8 mouse cellular contexts compared by ENCODE assay signal in genomic region chr2:32962875-32963220, GRCm38 (mm10). TPM values are rescaled to one million over a fixed set of nuclear protein-coding genes. Genes with fewer than 3 reads are reported as not detected.
DNase-seq lines count a peak whose midpoint lies in the region; ATAC-seq and TF ChIP-seq lines count a peak whose summit lies in the region.

No protein-coding gene starts in this region.

- peaks cover 5% of the 10 kb centered on the region; the same call in 1 of the 2 replicates for H3K79me2 ChIP-seq in liver, adult 2 months (ENCODE audit: control insufficient read depth, insufficient read depth, low read length)

- ATAC-seq in embryonic facial prominence, embryonic 11.5 days (replicated peaks; ENCODE audit: insufficient number of reproducible peaks, low FRiP score, low TSS enrichment, low read depth): no peak
- no peak for ATAC-seq in limb, embryonic 12.5 days (ENCODE audit: insufficient number of reproducible peaks, insufficient read depth, low FRiP score, low TSS enrichment, low read depth)
- no peak for ATAC-seq in stomach, embryonic 15.5 days (ENCODE audit: insufficient read depth, low FRiP score, low read depth)

- H3K4me3 ChIP-seq in liver, adult 2 months (ENCODE audit: insufficient read depth, low read depth, low read length): peak overlapping the region; percentile 89; the same call in 1 of the 2 replicates
- peak overlapping the region; percentile 92 for H3K4me3 ChIP-seq in embryonic facial prominence, embryonic 11.5 days (ENCODE audit: low read depth, low read length)
- H3K4me3 ChIP-seq in limb, embryonic 12.5 days (replicated peaks): peak overlapping the region; percentile 92
- peak overlapping the region; percentile 87 for H3K4me3 ChIP-seq in stomach, embryonic 15.5 days (replicated peaks)

- H3K27me3 ChIP-seq in liver, adult 2 months (ENCODE audit: control insufficient read depth, insufficient read depth, low read length): no peaks in the 10 kb centered on the region
- no peaks in the 10 kb centered on the region for H3K27me3 ChIP-seq in embryonic facial prominence, embryonic 11.5 days (ENCODE audit: control insufficient read depth, insufficient read depth, low read length)
- H3K27me3 ChIP-seq in limb, embryonic 12.5 days: no peaks in the 10 kb centered on the region
- H3K27me3 ChIP-seq in stomach, embryonic 15.5 days (replicated peaks): no peaks in the 10 kb centered on the region

- intact Hi-C loops in left cerebral cortex, postnatal 36 days (cut with DNase I): no loop called here

- WGBS in liver, adult 2 months: 20% methylated on average over 9 of the region's 9 CpGs
- 8% methylated on average over 9 of the region's 9 CpGs for WGBS in embryonic facial prominence, embryonic 11.5 days
- 7% methylated on average over 9 of the region's 9 CpGs for WGBS in limb, embryonic 12.5 days
- WGBS in stomach, embryonic 15.5 days: 4% methylated on average over 9 of the region's 9 CpGs

- TF ChIP-seq POLR2A in liver, adult 2 months (IDR thresholded peaks at IDR 0.05; ENCODE audit: extremely low read depth, insufficient read depth, low read length): no peak

- peak overlapping the region; percentile 87 for H3K4me2 ChIP-seq in embryonic facial prominence, embryonic 11.5 days (ENCODE audit: low read depth, low read length)
- H3K4me2 ChIP-seq in limb, embryonic 12.5 days: peak overlapping the region; percentile 96
- H3K4me2 ChIP-seq in stomach, embryonic 15.5 days: peak overlapping the region; percentile 69

- H3K27ac ChIP-seq in liver, adult 2 months (replicated peaks; ENCODE audit: insufficient read depth, low read depth, low read length): peak overlapping the region; percentile 33
- 0 out of 2 replicates have a peak overlapping the region, but pooled peaks have one; percentile 80 for H3K27ac ChIP-seq in embryonic facial prominence, embryonic 11.5 days (replicated peaks; ENCODE audit: low read depth, low read length)
- H3K27ac ChIP-seq in limb, embryonic 12.5 days: peak overlapping the region; percentile 92; the same call in 1 of the 2 replicates
- H3K27ac ChIP-seq in stomach, embryonic 15.5 days: peak overlapping the region; percentile 88

- peaks cover 10% of the 10 kb centered on the region for H3K36me3 ChIP-seq in liver, adult 2 months (ENCODE audit: control insufficient read depth, insufficient read depth, low read length)
- H3K36me3 ChIP-seq in embryonic facial prominence, embryonic 11.5 days (replicated peaks; ENCODE audit: control insufficient read depth, insufficient read depth, low read depth, low read length): peaks cover 10% of the 10 kb centered on the region
- peaks cover 28% of the 10 kb centered on the region for H3K36me3 ChIP-seq in limb, embryonic 12.5 days
- peaks cover 12% of the 10 kb centered on the region for H3K36me3 ChIP-seq in stomach, embryonic 15.5 days

- DNase-seq in liver, adult 2 months (ENCODE audit: extremely low read depth, low read depth, low spot score): no peak
- no peak for DNase-seq in liver
- DNase-seq in embryonic facial prominence, embryonic 11.5 days (ENCODE audit: low spot score): no peak
- no peak for DNase-seq in adrenal gland, postnatal 36 days
- DNase-seq in left cerebral cortex, postnatal 36 days (ENCODE audit: low spot score in 2 of 2): no peak
- no peak for DNase-seq in cerebellum, postnatal 25 days

- peaks cover 26% of the 10 kb centered on the region for H3K4me1 ChIP-seq in liver, adult 2 months (ENCODE audit: control insufficient read depth, insufficient read depth, low read length)
- H3K4me1 ChIP-seq in embryonic facial prominence, embryonic 11.5 days (ENCODE audit: control insufficient read depth, insufficient read depth, low read length): peaks cover 7% of the 10 kb centered on the region
- H3K4me1 ChIP-seq in limb, embryonic 12.5 days (replicated peaks): peaks cover 52% of the 10 kb centered on the region
- peaks cover 26% of the 10 kb centered on the region for H3K4me1 ChIP-seq in stomach, embryonic 15.5 days

- H3K9me3 ChIP-seq in embryonic facial prominence, embryonic 11.5 days (replicated peaks; ENCODE audit: control insufficient read depth, low read length): no peaks in the 10 kb centered on the region
- no peaks in the 10 kb centered on the region for H3K9me3 ChIP-seq in limb, embryonic 12.5 days
- H3K9me3 ChIP-seq in stomach, embryonic 15.5 days: no peaks in the 10 kb centered on the region

- TF ChIP-seq CTCF in liver, adult 2 months (IDR thresholded peaks at IDR 0.05; ENCODE audit: low read depth, low read length): no peak

- H3K9ac ChIP-seq in liver, adult 2 months (ENCODE audit: low read depth, low read length): peak overlapping the region; percentile 89
- peak overlapping the region; percentile 97 for H3K9ac ChIP-seq in embryonic facial prominence, embryonic 11.5 days (replicated peaks; ENCODE audit: low read length)
- peak overlapping the region; percentile 98 for H3K9ac ChIP-seq in limb, embryonic 12.5 days (replicated peaks)
- peak overlapping the region; percentile 97; the same call in 1 of the 2 replicates for H3K9ac ChIP-seq in stomach, embryonic 15.5 days

RNA-seq across cellular contexts. Expression of gene Lrsam1, which starts 1.4 kb away (rescaled TPM):
- total RNA-seq in liver, adult 2 months (2014; rRNA removed): 6.0 and 9.7 TPM in 2 replicates
- 8.8 and 9.7 TPM in 2 replicates for polyA plus RNA-seq in liver, adult 2 months (2012; rRNA removed)
- 5.2 and 6.5 TPM in 2 replicates for polyA plus RNA-seq in embryonic facial prominence, embryonic 11.5 days (2014; fragmentation: Nextera tagmentation; extraction: Ambion mirVana)
- polyA plus RNA-seq in limb, embryonic 12.5 days (2016; fragmentation: Nextera tagmentation; extraction: Ambion mirVana): 10.4 and 11.8 TPM in 2 replicates
- polyA plus RNA-seq in stomach, embryonic 15.5 days (2015; fragmentation: Nextera tagmentation; extraction: Ambion mirVana): 8.8 and 10.1 TPM in 2 replicates
- 10 to 100 TPM; 18.4 to 27.1 TPM for total RNA-seq in adrenal gland, postnatal 36 days (2021)
- 10 to 100 TPM; 34.7 to 36.2 TPM for total RNA-seq in left cerebral cortex, postnatal 36 days (2021)

RNA-seq across cellular contexts. Expression of gene Rpl12, which starts 1.5 kb away (rescaled TPM):
- 473 and 515 TPM in 2 replicates for total RNA-seq in liver, adult 2 months (2014; rRNA removed)
- 134 and 158 TPM in 2 replicates for polyA plus RNA-seq in liver, adult 2 months (2012; rRNA removed)
- polyA plus RNA-seq in embryonic facial prominence, embryonic 11.5 days (2014; fragmentation: Nextera tagmentation; extraction: Ambion mirVana): 162 and 191 TPM in 2 replicates
- 184 and 185 TPM in 2 replicates for polyA plus RNA-seq in limb, embryonic 12.5 days (2016; fragmentation: Nextera tagmentation; extraction: Ambion mirVana)
- polyA plus RNA-seq in stomach, embryonic 15.5 days (2015; fragmentation: Nextera tagmentation; extraction: Ambion mirVana): 152 and 172 TPM in 2 replicates
- total RNA-seq in adrenal gland, postnatal 36 days (2021): 100 to 1,000 TPM; 165 to 189 TPM
- total RNA-seq in left cerebral cortex, postnatal 36 days (2021): 100 to 1,000 TPM; 107 to 115 TPM

RNA-seq across cellular contexts. Expression of gene Slc2a8, which starts 19.0 kb away (rescaled TPM):
- total RNA-seq in liver, adult 2 months (2014; rRNA removed): 7.9 and 9.4 TPM in 2 replicates
- polyA plus RNA-seq in liver, adult 2 months (2012; rRNA removed): 59.4 and 66.1 TPM in 2 replicates
- polyA plus RNA-seq in embryonic facial prominence, embryonic 11.5 days (2014; fragmentation: Nextera tagmentation; extraction: Ambion mirVana): 10.1 and 10.8 TPM in 2 replicates
- 25.4 and 25.7 TPM in 2 replicates for polyA plus RNA-seq in limb, embryonic 12.5 days (2016; fragmentation: Nextera tagmentation; extraction: Ambion mirVana)
- 16.9 and 18.2 TPM in 2 replicates for polyA plus RNA-seq in stomach, embryonic 15.5 days (2015; fragmentation: Nextera tagmentation; extraction: Ambion mirVana)
- total RNA-seq in adrenal gland, postnatal 36 days (2021): 10 to 100 TPM; 18.8 to 19.4 TPM
- total RNA-seq in left cerebral cortex, postnatal 36 days (2021): 10 to 100 TPM; 26.9 to 27.1 TPM

Comparison
In these comparisons a context has a peak if more than half of its experiments do, and no peak if none do; other contexts are left out.
1. H3K27ac ChIP-seq: peak in every context shown above with its lines; median percentile 92 in limb, embryonic 12.5 days; 88 in stomach, embryonic 15.5 days; 80 in embryonic facial prominence, embryonic 11.5 days; 33 in liver, adult 2 months.